Mouse (Mus musculus): Measurements from ENCODE around the gene Nmral1. TPM values are rescaled to one million over a fixed set of nuclear protein-coding genes. Genes with fewer than 3 reads are reported as not detected.
"Not testable (repeated sequence)": the region's sequence is repeated elsewhere in the genome, so short reads cannot be mapped to it uniquely, and the experiment has no call there.

Nmral1 gene
- polyA plus RNA-seq, 1 experiment from 2014 or later = 65.1 TPM

DNA sequence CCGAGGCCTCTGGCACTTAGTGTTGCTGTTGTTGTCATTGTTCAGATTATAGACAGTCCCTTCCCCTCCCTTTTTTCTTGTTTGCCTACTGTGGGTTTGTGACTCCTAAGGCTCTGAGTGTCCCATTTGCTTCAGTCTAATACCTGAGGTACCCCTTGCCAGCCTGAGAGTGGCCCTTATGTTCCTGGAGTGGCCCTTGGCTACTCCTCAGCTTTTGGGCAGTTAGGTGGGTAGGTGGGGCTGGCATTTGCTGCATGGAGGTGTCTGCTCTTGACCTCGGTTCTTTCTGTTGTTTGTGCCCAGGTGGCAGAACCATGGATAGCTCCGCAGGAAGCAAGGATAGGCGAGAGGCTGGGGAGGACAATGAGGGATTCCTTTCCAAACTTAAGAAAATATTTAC is 13.6 kb downstream of the Nmral1 start:
- H3K36me3 ChIP-seq = peaks cover 94% of the 10 kb centered on the region
- ATAC-seq (ENCODE audit: low FRiP score) = no peak
- H3K9me3 ChIP-seq = no peaks in the 10 kb centered on the region
- H3K4me1 ChIP-seq (replicated peaks) = no peaks in the 10 kb centered on the region
- WGBS = 74% methylated on average over 4 of the region's 4 CpGs
- H3K4me3 ChIP-seq = no peak overlapping the region
- H3K27ac ChIP-seq = no peak overlapping the region
- no peaks in the 10 kb centered on the region for H3K27me3 ChIP-seq
- no peak overlapping the region for H3K9ac ChIP-seq
- no peak overlapping the region for H3K4me2 ChIP-seq

DNA sequence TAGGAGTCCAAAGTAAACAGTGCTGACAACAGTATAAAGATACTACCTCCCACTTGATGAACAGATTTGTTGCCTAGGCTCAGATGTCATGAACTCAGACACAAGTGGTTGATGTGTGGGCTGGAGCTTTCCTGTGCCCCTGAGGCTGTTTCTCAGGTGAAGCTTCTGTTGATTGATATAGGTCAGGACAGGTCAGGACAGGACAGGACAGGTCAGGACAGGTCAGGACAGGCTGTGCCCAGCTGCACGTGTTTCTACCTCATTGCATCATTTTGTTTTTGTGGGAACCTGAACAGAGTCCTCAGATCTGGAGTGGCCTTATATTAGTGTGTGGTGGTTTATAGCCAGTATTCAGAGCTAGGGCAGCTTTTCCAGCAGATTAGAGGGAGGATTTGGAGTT is 16.5 kb downstream of the Nmral1 start:
- Histone ChIP-seq H3K4me3 (no peak overlapping the region), H3K27me3 (no peaks in the 10 kb centered on the region), H3K36me3 (peaks cover 96% of the 10 kb centered on the region), H3K27ac (no peak overlapping the region), H3K4me2 (no peak overlapping the region), H3K4me1 (replicated peaks) (no peaks in the 10 kb centered on the region), H3K9me3 (no peaks in the 10 kb centered on the region), H3K9ac (no peak overlapping the region)
- ATAC-seq (ENCODE audit: low FRiP score) = no peak
- 74% methylated on average over 1 of the region's 1 CpGs for WGBS

DNA sequence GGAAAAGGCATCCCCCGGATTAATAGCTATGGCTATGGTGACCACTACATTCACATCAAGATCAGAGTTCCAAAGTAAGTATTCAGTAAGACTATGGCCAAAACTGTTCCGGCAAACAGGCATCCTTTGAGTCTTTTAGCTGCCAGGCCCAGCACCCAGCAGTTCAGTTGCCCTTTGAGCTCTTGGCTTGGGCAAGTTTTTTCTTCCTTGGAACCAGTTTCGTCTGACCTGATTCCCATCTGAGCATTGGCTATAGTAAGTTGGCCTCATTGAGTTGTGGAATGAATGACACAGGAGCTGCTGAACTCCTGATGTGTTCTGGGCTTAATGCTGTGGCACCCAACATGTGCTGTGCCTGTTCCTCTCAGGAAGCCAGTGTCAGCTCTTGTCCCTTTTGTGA is 17.9 kb downstream of the Nmral1 start:
- H3K4me1 ChIP-seq (replicated peaks) = no peaks in the 10 kb centered on the region
- H3K36me3 ChIP-seq = peaks cover 98% of the 10 kb centered on the region
- ATAC-seq (ENCODE audit: low FRiP score) = no peak
- WGBS = 96% methylated on average over 3 of the region's 3 CpGs
- no peak overlapping the region for H3K4me2 ChIP-seq
- no peaks in the 10 kb centered on the region for H3K27me3 ChIP-seq
- no peak overlapping the region for H3K4me3 ChIP-seq
- H3K9ac ChIP-seq = no peak overlapping the region
- no peak overlapping the region for H3K27ac ChIP-seq
- no peaks in the 10 kb centered on the region for H3K9me3 ChIP-seq

DNA sequence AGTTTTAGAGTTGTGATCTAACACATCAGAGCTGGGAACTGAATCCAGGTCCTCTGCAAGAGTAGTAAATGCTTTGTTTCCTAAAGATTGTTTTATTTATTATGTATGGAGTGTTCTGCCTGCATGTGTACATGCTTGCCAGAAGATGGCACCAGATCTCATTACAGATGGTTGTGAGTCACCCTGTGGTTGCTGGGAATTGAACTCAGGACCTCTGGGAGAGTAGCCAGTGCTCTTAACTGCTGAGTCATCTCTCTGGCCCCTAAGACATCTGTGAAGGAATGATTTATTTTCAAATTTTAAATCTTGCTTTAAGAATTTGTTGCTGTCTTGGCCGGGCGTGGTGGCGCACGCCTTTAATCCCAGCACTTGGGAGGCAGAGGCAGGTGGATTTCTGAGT is 29.8 kb downstream of the Nmral1 start:
- H3K9me3 ChIP-seq; H3K4me2 ChIP-seq; H3K9ac ChIP-seq; H3K27ac ChIP-seq; H3K4me3 ChIP-seq; H3K27me3 ChIP-seq; ATAC-seq (ENCODE audit: low FRiP score): not testable (repeated sequence)
- H3K36me3 ChIP-seq = peaks cover 68% of the 10 kb centered on the region
- 98% methylated on average over 4 of the region's 4 CpGs for WGBS
- H3K4me1 ChIP-seq (replicated peaks) = peaks cover 13% of the 10 kb centered on the region

DNA sequence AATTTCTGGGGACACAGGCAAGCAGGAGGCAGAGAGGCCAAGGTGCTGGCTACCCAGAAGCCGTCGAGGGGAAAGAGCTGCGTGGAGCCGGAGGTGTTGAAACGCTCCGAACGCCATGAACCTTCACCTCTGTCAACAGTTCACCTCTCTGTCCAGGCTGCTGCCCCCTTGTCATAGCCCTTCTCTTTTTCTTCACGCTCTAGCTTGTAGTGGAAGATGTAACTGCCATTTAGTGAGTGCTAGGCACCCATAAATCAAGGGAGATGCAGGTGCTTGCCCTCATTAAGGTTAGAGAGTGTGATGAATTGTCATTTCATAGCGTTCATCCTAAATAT is 34.7 kb downstream of the Nmral1 start:
- H3K36me3 ChIP-seq = peaks cover 21% of the 10 kb centered on the region
- H3K4me2 ChIP-seq = peak overlapping the region; percentile 93
- peak overlapping the region; percentile 94 for H3K4me3 ChIP-seq
- H3K27me3 ChIP-seq = no peaks in the 10 kb centered on the region
- 2% methylated on average over 9 of the region's 9 CpGs for WGBS
- peak overlapping the region; percentile 95 for H3K9ac ChIP-seq
- peaks cover 20% of the 10 kb centered on the region for H3K4me1 ChIP-seq (replicated peaks)
- ATAC-seq (ENCODE audit: low FRiP score) = no peak
- peak overlapping the region; percentile 78 for H3K27ac ChIP-seq
- H3K9me3 ChIP-seq = no peaks in the 10 kb centered on the region

DNA sequence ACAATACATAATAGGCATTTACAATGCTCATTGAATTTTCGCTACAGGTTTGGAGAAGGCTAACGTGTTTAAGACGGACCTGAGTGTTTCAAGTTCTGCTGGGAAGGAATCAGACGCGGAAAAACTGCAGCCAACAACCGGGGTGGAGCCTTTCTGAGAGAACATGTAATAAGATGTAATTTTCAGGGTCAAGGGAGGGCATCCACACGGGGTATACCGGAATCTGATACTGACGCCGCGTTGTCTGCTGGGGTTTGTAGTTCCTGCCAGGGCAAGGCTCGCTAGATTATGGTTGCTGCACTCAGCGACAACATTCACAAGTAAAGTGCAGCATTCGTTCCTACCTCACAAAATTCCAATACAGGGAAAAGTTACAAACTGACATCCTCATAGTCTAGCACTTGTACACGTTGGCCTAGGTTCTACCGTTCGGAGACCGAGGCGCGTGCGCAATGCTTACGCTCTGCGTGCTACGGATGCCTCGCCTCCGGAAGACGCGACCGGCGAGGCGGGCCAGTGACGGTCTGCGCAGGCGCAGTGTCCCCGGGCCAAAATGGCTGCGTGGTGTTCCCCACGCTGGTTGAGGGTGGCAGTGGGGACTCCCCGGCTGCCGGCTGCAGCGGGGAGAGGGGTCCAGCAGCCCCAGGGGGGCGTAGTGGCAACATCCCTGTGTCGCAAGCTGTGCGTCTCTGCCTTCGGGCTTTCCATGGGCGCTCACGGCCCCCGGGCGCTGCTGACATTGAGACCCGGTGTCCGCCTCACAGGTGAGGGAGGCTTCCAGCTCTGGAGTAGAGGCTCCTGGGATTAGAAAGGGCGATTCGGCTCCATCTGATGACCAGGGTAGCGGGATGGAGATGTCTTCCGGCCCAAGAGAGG is 35.3 kb downstream of the Nmral1 start:
- peak overlapping the region; percentile 95 for H3K9ac ChIP-seq
- no peaks in the 10 kb centered on the region for H3K9me3 ChIP-seq
- no peaks in the 10 kb centered on the region for H3K27me3 ChIP-seq
- H3K4me2 ChIP-seq = peak overlapping the region; percentile 93
- H3K4me1 ChIP-seq (replicated peaks) = peaks cover 25% of the 10 kb centered on the region
- H3K36me3 ChIP-seq = peaks cover 15% of the 10 kb centered on the region
- peak; percentile 87 for ATAC-seq (ENCODE audit: low FRiP score)
- peak overlapping the region; percentile 78 for H3K27ac ChIP-seq
- peak overlapping the region; percentile 94 for H3K4me3 ChIP-seq
- under 1% methylated on average over 54 of the region's 54 CpGs for WGBS

DNA sequence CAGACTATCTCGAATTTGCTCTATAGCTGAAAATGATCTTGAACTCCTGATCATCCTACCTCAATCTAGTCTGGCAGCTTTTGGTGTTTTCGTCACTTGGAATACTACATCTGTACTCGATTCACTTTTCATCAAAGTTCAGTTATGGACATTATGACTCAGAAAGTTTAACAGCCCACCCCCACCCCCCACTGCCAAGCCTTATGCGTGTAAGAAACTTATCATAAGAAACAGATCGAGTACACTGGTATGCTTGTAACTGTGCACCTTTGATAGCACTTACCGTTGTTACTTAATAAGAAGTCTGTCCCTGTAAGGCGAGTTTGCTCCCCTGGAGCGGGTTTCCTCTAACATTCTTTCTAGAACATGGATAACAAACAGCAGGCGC is 36.0 kb downstream of the Nmral1 start:
- Histone ChIP-seq H3K4me1 (replicated peaks) (peaks cover 31% of the 10 kb centered on the region), H3K4me3 (peak overlapping the region; percentile 94), H3K9ac (peak overlapping the region; percentile 95), H3K9me3 (no peaks in the 10 kb centered on the region), H3K27ac (peak overlapping the region; percentile 78), H3K27me3 (no peaks in the 10 kb centered on the region), H3K36me3 (peaks cover 12% of the 10 kb centered on the region), H3K4me2 (peak overlapping the region; percentile 93)
- ATAC-seq (ENCODE audit: low FRiP score) = no peak
- WGBS = 35% methylated on average over 9 of the region's 9 CpGs

DNA sequence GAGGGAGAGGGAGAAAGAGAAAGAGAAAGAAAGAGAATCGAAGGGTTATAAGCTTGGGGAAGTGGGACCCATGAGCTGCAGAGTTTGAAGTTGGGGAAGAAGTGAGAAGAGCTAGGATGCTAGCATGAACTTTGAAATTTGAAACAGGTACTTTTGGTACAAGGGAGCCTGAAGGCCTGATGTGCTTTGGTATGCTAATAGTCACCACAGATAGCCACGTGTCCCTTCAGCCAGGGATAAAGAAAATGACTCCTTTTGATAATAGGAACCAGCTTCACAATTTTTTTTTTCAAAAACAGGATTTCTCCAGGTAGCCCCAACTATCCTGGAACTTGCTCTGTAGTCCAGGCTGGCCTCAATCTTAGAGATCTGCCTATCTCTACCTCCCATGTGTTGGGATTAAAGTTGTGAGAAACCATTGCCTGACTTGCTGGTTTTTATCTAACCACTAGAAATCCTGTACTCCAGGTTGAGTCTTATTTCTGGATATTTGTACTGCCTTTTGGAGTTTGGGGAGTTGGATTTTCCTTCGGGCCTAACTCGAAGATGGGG is 36.5 kb downstream of the Nmral1 start:
- WGBS = 84% methylated on average over 4 of the region's 4 CpGs
- H3K9me3 ChIP-seq = no peaks in the 10 kb centered on the region
- no peak overlapping the region for H3K9ac ChIP-seq
- H3K27ac ChIP-seq = peak overlapping the region; percentile 78; the same call in 1 of the 2 replicates
- no peak for ATAC-seq (ENCODE audit: low FRiP score)
- H3K27me3 ChIP-seq = no peaks in the 10 kb centered on the region
- H3K4me2 ChIP-seq = peak overlapping the region; percentile 93
- H3K36me3 ChIP-seq = peaks cover 7% of the 10 kb centered on the region
- peak overlapping the region; percentile 94; the same call in 1 of the 2 replicates for H3K4me3 ChIP-seq
- H3K4me1 ChIP-seq (replicated peaks) = peaks cover 36% of the 10 kb centered on the region

DNA sequence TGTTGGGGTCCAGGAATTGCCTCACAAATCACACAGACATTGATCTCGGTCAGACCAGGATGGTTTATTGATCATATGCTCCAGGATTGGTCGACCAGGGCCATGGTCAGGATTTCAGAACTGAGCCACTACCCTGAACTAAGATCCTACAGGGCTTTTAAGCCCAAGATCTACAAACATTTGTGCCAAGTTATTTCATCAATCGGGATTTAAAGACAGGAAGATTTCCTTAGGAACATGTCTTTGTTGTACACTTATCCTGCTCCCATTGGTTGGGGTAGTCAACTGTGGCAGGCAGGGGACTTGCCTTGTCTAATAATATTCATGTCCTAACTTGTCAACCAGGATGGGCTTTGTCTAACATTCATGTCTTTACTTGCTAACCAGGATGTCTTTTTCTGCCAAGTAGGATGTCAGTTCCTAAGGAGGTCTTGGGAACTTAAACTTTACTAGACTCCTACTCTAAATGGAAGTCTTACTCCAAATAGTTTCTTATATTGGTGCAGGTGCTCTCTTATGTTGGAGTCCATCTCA is 38.2 kb downstream of the Nmral1 start:
- ATAC-seq (ENCODE audit: low FRiP score); H3K27ac ChIP-seq; H3K9me3 ChIP-seq; H3K27me3 ChIP-seq; H3K9ac ChIP-seq; H3K4me2 ChIP-seq; H3K36me3 ChIP-seq; H3K4me3 ChIP-seq: not testable (repeated sequence)
- WGBS = 80% methylated on average over 3 of the region's 3 CpGs
- H3K4me1 ChIP-seq (replicated peaks) = peaks cover 37% of the 10 kb centered on the region

DNA sequence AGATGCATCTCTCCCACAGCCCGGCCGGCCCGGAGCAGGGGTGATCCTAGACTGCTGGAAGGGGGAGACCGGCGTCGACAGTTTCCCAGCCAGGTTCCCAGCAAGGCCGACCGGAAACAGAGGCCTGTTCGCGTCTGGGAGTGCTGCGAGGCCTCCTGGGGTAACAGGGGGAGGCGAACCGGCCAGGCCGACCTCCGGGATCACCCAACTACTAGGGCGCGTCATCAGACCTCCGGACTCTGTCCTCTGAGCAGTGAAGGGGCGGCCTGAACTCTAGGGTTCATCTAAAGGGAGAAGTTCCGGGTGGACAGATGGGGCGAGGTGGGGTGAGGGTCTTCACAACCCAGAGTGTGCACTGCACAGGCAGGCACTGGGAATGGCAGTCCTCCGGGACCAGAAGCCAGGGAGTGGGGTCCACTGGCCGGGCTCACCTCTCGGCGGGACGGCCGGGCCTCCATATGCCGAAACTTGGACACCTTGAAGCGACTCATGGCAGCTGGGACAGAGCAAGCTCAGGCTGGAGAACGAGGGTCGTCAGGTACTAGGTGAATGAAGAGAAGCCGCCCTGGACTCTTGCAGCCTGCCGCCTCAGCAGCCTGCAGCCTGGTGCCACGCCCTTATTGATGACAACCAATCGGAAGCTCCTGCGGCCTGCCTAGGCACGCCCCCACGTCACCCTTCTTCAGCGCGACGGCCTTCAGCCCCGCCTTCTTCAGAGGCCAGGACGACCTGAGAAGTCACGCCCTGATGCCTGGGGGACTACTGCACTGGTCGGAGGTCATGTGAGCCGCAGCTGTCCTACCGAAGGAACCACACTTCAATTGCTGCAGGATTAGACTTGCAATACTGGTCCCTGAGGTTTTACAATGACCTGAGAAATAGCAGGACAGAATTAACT is 39.8 kb downstream of the Nmral1 start, which contains the start of gene Coro7:
Gene Coro7 (minus strand): TSS at position 657 of the 898 bp plus-strand sequence.
- peak; percentile 88 for ATAC-seq (ENCODE audit: low FRiP score)
- Histone ChIP-seq H3K9ac (peak within 1 kb of the TSS; percentile 84), H3K36me3 (peaks cover 21% of the 10 kb centered on the region), H3K9me3 (no peaks in the 10 kb centered on the region), H3K4me2 (peak within 1 kb of the TSS; percentile 97), H3K4me3 (peak within 1 kb of the TSS; percentile 65), H3K27ac (peak within 1 kb of the TSS; percentile 48), H3K27me3 (no peaks in the 10 kb centered on the region), H3K4me1 (replicated peaks) (peaks cover 24% of the 10 kb centered on the region)
- under 1% methylated on average over 47 of the region's 47 CpGs for WGBS

DNA sequence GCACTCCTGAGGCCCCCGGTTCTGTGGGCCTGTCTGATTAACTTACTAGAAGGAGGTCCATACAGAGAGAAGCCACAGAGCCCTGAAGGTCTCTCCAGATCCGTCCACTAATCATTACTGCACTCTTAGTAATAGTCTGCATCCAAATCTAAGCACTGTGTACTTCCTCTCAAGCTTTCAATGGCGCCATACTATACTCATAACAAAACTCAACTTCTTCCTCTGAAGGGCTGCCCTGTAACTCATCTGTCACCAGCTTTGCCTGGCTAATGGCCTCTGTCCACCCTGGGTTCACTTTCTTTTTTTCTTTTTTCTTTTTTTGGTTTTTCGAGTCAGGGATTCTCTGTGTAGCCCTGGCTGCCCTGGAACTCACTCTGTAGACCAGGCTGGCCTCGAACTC is 41.1 kb downstream of the Nmral1 start:
- H3K27me3 ChIP-seq = no peaks in the 10 kb centered on the region
- H3K4me1 ChIP-seq (replicated peaks) = peaks cover 20% of the 10 kb centered on the region
- H3K9ac ChIP-seq = no peak overlapping the region
- 82% methylated on average over 5 of the region's 5 CpGs for WGBS
- ATAC-seq (ENCODE audit: low FRiP score) = no peak
- no peaks in the 10 kb centered on the region for H3K9me3 ChIP-seq
- no peak overlapping the region for H3K4me3 ChIP-seq
- H3K4me2 ChIP-seq = peak overlapping the region; percentile 97; the same call in 1 of the 2 replicates
- H3K36me3 ChIP-seq = peaks cover 27% of the 10 kb centered on the region
- H3K27ac ChIP-seq = no peak overlapping the region

DNA sequence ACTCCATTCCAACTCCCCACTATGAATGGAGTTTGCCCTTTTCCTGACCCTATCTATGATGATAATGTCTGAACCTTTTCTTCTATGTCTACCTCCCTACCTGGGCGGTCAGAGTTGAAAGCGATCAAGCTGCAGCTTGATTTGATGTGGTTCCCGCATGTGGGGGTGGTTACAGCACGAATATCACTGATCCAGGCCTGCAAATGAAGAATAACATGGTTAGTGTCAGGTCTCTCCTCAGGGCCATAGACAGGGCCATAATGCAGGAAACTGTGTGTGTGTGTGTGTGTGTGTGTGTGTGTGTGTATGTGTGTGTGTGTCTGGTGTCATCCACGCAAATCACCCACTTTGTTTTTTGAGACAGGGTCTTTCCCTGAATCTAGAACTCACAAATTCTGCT is 42.3 kb downstream of the Nmral1 start:
- no peak for ATAC-seq (ENCODE audit: low FRiP score)

More for the DNA sequence above, 42.3 kb downstream of the Nmral1 start:
- H3K27me3 ChIP-seq = no peaks in the 10 kb centered on the region
- H3K4me2 ChIP-seq = no peak overlapping the region
- H3K4me3 ChIP-seq = no peak overlapping the region
- H3K9me3 ChIP-seq = no peaks in the 10 kb centered on the region
- H3K36me3 ChIP-seq = peaks cover 33% of the 10 kb centered on the region
- H3K9ac ChIP-seq = no peak overlapping the region
- peaks cover 16% of the 10 kb centered on the region for H3K4me1 ChIP-seq (replicated peaks)
- H3K27ac ChIP-seq = no peak overlapping the region
- WGBS = 97% methylated on average over 5 of the region's 5 CpGs

All from hindbrain, embryonic 13.5 days (tissue).